Mouse (Mus musculus): Measurements from ENCODE around the gene Gm10190. TPM values are rescaled to one million over a fixed set of nuclear protein-coding genes. Genes with fewer than 3 reads are reported as not detected.

Gene Gm10190
- polyA plus RNA-seq, 1 experiment from 2014 or later = 1.2 TPM

Other genes starting within 250 kb of the Gm10190 start
- gene Galm, start 246.1 kb downstream of the Gm10190 start, polyA plus RNA-seq (2015; fragmentation: Nextera tagmentation; extraction: Ambion mirVana) = 25.8 and 32.0 TPM in 2 replicates
- 476 and 487 TPM in 2 replicates for gene Srsf7, start 166.2 kb downstream of the Gm10190 start, polyA plus RNA-seq (2015; fragmentation: Nextera tagmentation; extraction: Ambion mirVana)
- gene Ttc39d, start 166.1 kb downstream of the Gm10190 start, polyA plus RNA-seq (2015; fragmentation: Nextera tagmentation; extraction: Ambion mirVana) = 0.34 and 0.52 TPM in 2 replicates
- gene Gemin6, start 149.1 kb downstream of the Gm10190 start, polyA plus RNA-seq (2015; fragmentation: Nextera tagmentation; extraction: Ambion mirVana) = 33.4 and 36.1 TPM in 2 replicates
- gene Morn2, start 83.3 kb downstream of the Gm10190 start, polyA plus RNA-seq (2015; fragmentation: Nextera tagmentation; extraction: Ambion mirVana) = 28.2 and 35.1 TPM in 2 replicates
- 18.6 and 18.8 TPM in 2 replicates for gene Dhx57, start 83.1 kb downstream of the Gm10190 start, polyA plus RNA-seq (2015; fragmentation: Nextera tagmentation; extraction: Ambion mirVana)
- 0.65 and 1.2 TPM in 2 replicates for gene Arhgef33, start 66.1 kb downstream of the Gm10190 start, polyA plus RNA-seq (2015; fragmentation: Nextera tagmentation; extraction: Ambion mirVana)
- 4.6 and 4.7 TPM in 2 replicates for gene Sos1, start 106.9 kb upstream of the Gm10190 start, polyA plus RNA-seq (2015; fragmentation: Nextera tagmentation; extraction: Ambion mirVana)
- gene Cdkl4, start 204.3 kb upstream of the Gm10190 start, polyA plus RNA-seq (2015; fragmentation: Nextera tagmentation; extraction: Ambion mirVana) = 2.3 and 4.7 TPM in 2 replicates